Mouse (Mus musculus): ENCODE measurements around the gene Dusp6. TPM values are rescaled to one million over a fixed set of nuclear protein-coding genes. Genes with fewer than 3 reads are reported as not detected.

Dusp6 gene
- polyA plus RNA-seq, 1 experiment from 2014 or later = 125 TPM

DNA sequence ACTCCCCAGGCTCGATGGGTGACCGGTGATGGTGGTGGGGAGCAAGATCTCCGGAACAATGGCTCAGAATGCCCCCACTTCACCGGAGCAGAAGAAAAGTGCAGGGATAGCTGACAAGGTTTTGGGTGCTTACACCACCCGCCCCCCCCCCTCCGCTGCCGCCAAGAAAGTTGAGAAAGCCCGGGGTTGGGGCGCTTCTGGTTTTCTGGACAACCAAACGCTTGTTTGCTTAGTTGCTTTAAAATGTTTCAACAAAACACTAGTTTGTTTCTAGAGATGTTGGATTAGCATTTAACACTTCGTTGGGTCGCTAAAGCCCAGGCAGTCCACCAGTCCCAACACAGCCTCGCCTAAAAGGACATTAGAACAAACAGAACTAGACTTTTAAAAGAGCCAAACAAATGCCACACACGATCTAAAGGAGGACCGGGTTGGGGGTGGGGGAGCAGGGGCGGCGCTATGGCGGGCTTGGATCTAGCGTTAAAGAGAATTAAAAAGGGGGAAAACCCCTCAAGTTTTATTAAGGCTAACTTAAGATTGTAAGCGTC lies 638 bp upstream of the Dusp6 start:
- DNase-seq (ENCODE audit: low read depth, low spot score) (no peak), ATAC-seq (no peak)
- no peaks in the 10 kb centered on the region for H3K27me3 ChIP-seq
- CTCF ChIA-PET = interaction anchor here (1.3 kb wide), 1 partner anchor 65 kb away, joined by 4 read pairs; no protein-coding TSS in a partner anchor
- TF ChIP-seq CTCF (IDR thresholded peaks at IDR 0.05) = no peak
- POLR2A ChIA-PET = interaction anchor here (1.9 to 6.3 kb wide), 2 partner anchors 20 to 91 kb away, joined by 7 to 41 read pairs; no protein-coding TSS in a partner anchor
- in situ Hi-C loops (cut with MboI; ENCODE audit: low pct_unique_long_range_greater_than_20kb) = loop anchor here (5.0 kb wide), 2 partner anchors 95 to 295 kb away; no protein-coding TSS in a partner anchor

DNA sequence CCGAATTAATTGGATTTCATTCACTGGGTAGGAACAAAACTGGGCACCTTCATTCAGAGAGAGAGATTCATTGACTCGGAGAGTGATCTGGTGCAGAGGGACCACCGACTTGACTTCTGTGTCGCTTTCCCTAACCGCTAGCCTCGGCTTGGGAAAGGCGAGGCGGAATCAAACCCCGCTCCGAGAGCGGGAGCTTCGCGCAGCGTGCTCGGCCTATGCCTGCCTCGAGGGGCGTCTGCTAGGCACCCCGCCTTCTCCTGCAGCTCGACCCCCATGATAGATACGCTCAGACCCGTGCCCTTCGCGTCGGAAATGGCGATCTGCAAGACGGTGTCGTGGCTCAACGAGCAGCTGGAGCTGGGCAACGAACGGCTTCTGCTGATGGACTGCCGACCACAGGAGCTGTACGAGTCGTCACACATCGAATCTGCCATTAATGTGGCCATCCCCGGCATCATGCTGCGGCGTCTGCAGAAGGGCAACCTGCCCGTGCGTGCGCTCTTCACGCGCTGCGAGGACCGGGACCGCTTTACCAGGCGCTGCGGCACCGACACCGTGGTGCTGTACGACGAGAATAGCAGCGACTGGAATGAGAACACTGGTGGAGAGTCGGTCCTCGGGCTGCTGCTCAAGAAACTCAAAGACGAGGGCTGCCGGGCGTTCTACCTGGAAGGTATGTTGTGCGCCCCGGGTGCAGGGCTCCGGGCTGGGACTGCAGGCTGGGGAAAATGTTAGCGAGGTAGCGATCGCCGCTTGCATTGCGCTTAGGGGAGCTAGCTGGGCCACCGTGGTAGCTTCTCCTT lies 589 bp downstream of the Dusp6 start:
- TF ChIP-seq CTCF (IDR thresholded peaks at IDR 0.05) = no peak
- DNase-seq (ENCODE audit: low read depth, low spot score) (no peak), ATAC-seq (no peak)
- in situ Hi-C loops (cut with MboI; ENCODE audit: low pct_unique_long_range_greater_than_20kb) = loop anchor here (5.0 kb wide), 2 partner anchors 96 to 294 kb away; no protein-coding TSS in a partner anchor
- H3K27me3 ChIP-seq = no peaks in the 10 kb centered on the region
- POLR2A ChIA-PET = interaction anchor here (0.6 to 6.3 kb wide), 9 partner anchors 12 to 341 kb away, joined by 3 to 41 read pairs (median 3); no protein-coding TSS in a partner anchor
- CTCF ChIA-PET = interaction anchor here (0.7 to 2.8 kb wide), 8 partner anchors 11 to 314 kb away, joined by 3 to 12 read pairs (median 4); no protein-coding TSS in a partner anchor

DNA sequence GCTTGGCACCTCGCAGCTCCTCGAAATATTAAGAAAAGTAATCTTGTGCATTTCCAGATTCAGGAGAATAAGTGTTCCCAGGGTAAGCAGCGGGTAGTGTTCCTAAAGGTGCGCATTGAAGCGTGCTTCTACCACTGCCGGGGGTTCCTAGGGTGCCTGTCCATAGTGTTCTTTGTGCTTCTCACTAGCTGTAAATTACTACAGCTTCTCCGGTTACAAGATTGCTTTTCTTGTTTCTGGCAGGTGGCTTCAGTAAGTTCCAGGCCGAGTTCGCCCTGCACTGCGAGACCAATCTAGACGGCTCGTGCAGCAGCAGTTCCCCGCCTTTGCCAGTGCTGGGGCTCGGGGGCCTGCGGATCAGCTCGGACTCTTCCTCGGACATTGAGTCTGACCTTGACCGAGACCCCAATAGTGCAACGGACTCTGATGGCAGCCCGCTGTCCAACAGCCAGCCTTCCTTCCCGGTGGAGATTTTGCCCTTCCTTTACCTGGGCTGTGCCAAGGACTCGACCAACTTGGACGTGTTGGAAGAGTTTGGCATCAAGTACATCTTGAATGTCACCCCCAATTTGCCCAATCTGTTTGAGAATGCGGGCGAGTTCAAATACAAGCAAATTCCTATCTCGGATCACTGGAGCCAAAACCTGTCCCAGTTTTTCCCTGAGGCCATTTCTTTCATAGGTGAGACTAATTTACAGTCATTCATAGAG lies 1.4 kb downstream of the Dusp6 start:
- DNase-seq (ENCODE audit: low read depth, low spot score) = no peak

DNA sequence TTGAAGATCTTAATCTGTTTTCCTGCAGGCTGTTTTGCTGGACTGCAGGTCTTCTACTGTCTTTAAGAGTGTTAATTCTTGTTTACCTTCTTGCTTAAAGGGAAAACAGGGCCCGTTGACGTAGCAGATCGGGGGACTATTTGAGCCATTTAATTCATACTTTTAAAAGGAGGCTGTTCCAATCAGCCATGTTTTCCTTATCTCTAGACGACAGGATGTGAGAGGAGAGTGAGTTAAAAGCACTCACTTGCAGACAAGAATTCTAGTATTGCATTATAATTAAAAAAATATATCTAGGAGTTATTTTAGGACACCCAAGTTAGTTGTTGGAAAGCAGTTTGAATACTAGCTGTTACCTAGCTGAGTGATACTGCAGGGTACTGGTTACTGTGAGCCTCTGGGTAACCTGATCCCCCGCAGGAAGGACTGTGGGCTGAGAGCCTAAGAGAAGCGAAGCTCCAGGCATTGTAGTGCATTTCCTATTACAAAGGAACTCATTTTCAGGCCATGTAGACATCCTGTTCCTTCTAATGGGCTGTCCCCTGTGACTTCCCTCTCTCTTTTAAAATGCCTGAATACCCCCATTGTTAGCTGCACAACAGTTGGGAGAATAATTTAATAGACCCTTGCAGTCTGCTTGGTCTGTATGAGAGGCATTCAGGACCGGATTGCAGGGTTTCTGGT lies 2.1 kb downstream of the Dusp6 start:
- no peak for DNase-seq (ENCODE audit: low read depth, low spot score)
- in situ Hi-C loops (cut with MboI; ENCODE audit: low pct_unique_long_range_greater_than_20kb) = no loop called here
- TF ChIP-seq CTCF (IDR thresholded peaks at IDR 0.05) = no peak
- ChIA-PET CTCF (interaction anchor here (0.9 to 2.8 kb wide), 8 partner anchors 8 to 350 kb away, joined by 3 to 12 read pairs (median 3); no protein-coding TSS in a partner anchor), POLR2A (interaction anchor here (0.6 to 6.3 kb wide), 7 partner anchors 14 to 622 kb away, joined by 3 to 41 read pairs (median 4); no protein-coding TSS in a partner anchor)
- no peaks in the 10 kb centered on the region for H3K27me3 ChIP-seq
- no peak for ATAC-seq

More for the DNA sequence above, 1.4 kb downstream of the Dusp6 start:
- in situ Hi-C loops (cut with MboI; ENCODE audit: low pct_unique_long_range_greater_than_20kb) = loop anchor here (5.0 kb wide), 2 partner anchors 97 to 293 kb away; no protein-coding TSS in a partner anchor
- no peak for ATAC-seq
- ChIA-PET POLR2A (interaction anchor here (0.8 to 6.3 kb wide), 9 partner anchors 14 to 340 kb away, joined by 3 to 41 read pairs (median 3); no protein-coding TSS in a partner anchor), CTCF (interaction anchor here (0.8 to 2.8 kb wide), 9 partner anchors 11 to 311 kb away, joined by 3 to 12 read pairs (median 4); no protein-coding TSS in a partner anchor)
- H3K27me3 ChIP-seq = no peaks in the 10 kb centered on the region
- no peak for TF ChIP-seq CTCF (IDR thresholded peaks at IDR 0.05)

DNA sequence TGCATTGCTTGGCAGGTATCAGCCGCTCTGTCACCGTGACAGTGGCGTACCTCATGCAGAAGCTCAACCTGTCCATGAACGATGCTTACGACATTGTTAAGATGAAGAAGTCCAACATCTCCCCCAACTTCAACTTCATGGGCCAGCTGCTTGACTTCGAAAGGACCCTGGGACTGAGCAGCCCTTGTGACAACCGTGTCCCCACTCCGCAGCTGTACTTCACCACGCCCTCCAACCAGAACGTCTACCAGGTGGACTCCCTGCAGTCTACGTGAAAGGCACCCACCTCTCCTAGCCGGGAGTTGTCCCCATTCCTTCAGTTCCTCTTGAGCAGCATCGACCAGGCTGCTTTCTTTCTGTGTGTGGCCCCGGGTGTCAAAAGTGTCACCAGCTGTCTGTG lies 3.0 kb downstream of the Dusp6 start:
- in situ Hi-C loops (cut with MboI; ENCODE audit: low pct_unique_long_range_greater_than_20kb) = no loop called here
- POLR2A ChIA-PET = interaction anchor here (0.6 to 1.2 kb wide), 4 partner anchors 15 to 623 kb away, joined by 3 to 4 read pairs (median 4); no protein-coding TSS in a partner anchor
- no peak for TF ChIP-seq CTCF (IDR thresholded peaks at IDR 0.05)
- DNase-seq (ENCODE audit: low read depth, low spot score) (no peak), ATAC-seq (no peak)
- CTCF ChIA-PET = interaction anchor here (1.2 to 2.8 kb wide), 5 partner anchors 8 to 309 kb away, joined by 3 to 12 read pairs (median 3); no protein-coding TSS in a partner anchor
- no peaks in the 10 kb centered on the region for H3K27me3 ChIP-seq

DNA sequence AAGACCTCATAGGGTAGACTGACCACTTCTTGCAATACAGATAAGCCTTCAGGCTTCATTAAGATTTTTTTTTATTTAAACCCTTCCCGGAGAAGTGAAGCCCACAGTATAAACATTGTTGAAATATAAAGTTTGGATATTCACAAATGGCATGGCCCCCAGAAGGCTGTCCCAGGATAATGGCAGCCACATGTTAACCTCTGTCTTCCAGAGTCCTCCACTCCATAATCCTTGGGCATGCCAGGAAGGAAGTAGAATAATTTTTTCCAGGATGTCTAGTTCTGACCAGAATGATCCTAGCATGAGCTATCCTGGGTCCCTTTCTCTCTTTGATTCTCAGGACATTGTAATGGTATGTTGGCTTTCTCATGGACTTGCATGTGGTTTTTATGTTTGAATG lies 4.6 kb downstream of the Dusp6 start:
- CTCF ChIA-PET = interaction anchor here (1.0 to 1.4 kb wide), 2 partner anchors 76 to 106 kb away, joined by 3 read pairs; no protein-coding TSS in a partner anchor
- POLR2A ChIA-PET = interaction anchor here (1.1 to 1.3 kb wide), 5 partner anchors 17 to 308 kb away, joined by 3 read pairs; no protein-coding TSS in a partner anchor
- in situ Hi-C loops (cut with MboI; ENCODE audit: low pct_unique_long_range_greater_than_20kb) = no loop called here
- H3K27me3 ChIP-seq = no peaks in the 10 kb centered on the region
- no peak for TF ChIP-seq CTCF (IDR thresholded peaks at IDR 0.05)
- ATAC-seq = no peak
- no peak for DNase-seq (ENCODE audit: low read depth, low spot score)

DNA sequence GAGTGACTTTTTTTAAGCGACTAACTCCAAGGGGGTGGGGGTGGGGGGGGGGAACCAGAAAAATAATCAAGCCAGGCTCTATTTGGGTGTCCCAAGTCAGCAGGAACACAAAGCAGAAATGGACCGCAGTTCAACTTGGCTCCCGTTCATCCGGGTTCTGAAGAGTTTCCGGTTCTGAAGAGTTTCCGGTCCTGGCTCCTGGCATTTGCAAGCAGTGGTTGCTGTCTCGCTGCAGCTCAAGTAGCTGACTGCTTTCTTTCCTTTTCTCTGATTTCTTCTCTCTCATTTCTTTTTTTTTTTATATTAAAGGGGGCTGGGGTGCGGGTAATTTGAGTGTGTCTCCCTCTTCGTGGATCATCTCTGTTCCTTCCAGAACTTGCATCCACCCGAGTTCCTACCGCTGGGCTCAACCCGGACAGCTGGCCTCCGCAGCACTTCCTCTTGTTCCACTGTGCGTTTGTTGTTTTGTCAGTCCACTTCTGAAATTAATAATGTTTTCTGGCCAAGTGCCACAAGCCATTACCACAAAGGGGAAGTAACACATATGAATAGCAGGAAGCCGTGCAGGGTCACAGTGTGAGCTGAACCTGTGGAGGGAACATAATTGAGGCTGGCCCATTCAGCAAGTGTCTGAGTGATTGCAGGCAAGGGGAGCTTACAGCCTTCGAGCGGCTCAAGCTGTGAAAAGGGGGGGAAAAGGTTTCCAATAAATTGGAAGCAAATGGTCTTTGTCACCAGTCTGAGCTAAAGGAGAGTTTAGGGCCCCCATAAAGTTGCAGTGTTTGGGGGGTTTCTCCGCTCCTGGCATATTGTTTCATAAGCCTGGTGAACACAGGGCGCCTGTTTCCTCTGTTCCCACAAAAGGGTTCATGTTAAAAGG lies 5.6 kb downstream of the Dusp6 start:
- no peaks in the 10 kb centered on the region for H3K27me3 ChIP-seq
- ATAC-seq (no peak), DNase-seq (ENCODE audit: low read depth, low spot score) (no peak)
- ChIA-PET POLR2A (interaction anchor here (1.1 to 1.6 kb wide), 5 partner anchors 9 to 307 kb away, joined by 3 read pairs; no protein-coding TSS in a partner anchor), CTCF (interaction anchor here (1.0 kb wide), 1 partner anchor 77 kb away, joined by 3 read pairs; no protein-coding TSS in a partner anchor)
- in situ Hi-C loops (cut with MboI; ENCODE audit: low pct_unique_long_range_greater_than_20kb) = no loop called here
- TF ChIP-seq CTCF (IDR thresholded peaks at IDR 0.05) = no peak

DNA sequence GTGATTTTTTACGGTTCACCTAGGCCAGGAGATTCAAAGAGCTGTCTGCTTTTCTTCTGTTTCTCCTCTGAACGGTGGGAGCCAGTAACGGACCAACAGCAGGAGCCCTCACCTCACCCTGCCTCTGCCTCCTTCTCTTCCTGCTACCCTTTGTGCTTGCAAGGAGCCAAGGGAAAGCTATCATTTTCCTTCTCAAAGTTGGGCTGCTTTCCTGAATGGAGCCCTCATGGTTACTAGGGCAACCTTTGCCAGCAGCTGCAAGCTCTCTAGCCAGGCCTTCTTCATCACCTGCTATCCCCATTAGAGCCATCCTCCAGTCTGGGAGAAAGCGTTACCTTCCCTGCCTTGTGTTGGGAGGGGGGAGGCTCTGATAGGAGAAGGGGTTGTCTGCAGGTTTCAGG lies 6.3 kb downstream of the Dusp6 start:
- DNase-seq (ENCODE audit: low read depth, low spot score) = no peak

More for the DNA sequence above, 6.3 kb downstream of the Dusp6 start:
- POLR2A ChIA-PET = interaction anchor here (1.3 to 1.6 kb wide), 3 partner anchors 9 to 306 kb away, joined by 3 read pairs; no protein-coding TSS in a partner anchor
- CTCF ChIA-PET = no interaction called here
- ATAC-seq = no peak
- in situ Hi-C loops (cut with MboI; ENCODE audit: low pct_unique_long_range_greater_than_20kb) = no loop called here
- no peak for TF ChIP-seq CTCF (IDR thresholded peaks at IDR 0.05)
- H3K27me3 ChIP-seq = no peaks in the 10 kb centered on the region
